Mouse (Mus musculus) stomach, postnatal 0 days (tissue): ENCODE measurements around the gene Ckap2.

Experiments
- CTCF ChIP-seq: IDR thresholded peaks from 2 replicates; pipeline ENCODE4 v1.5.1; 2016; ENCODE audit warnings: antibody characterized with exemption, low read depth, mild to moderate bottlenecking, moderate library complexity
- EP300 ChIP-seq: optimal IDR thresholded peaks from 2 replicates; pipeline ENCODE3; 2016; ENCODE audit warnings: antibody characterized with exemption

GRCm38 (mm10) chr8:22214826-22215225 lies 29.2 kb upstream of the Ckap2 start:
- no peak for TF ChIP-seq CTCF
- no peak for TF ChIP-seq EP300
